Mouse (Mus musculus) stomach, embryonic 16.5 days (tissue): ENCODE data around the gene Rgma. TPM values are rescaled to one million over a fixed set of nuclear protein-coding genes. Genes with fewer than 3 reads are reported as not detected.

Experiments
- ATAC-seq: fragments of 200-750 bp; cut with Nextera tagmentation; 2 replicates; pipeline ENCODE4 v1.8.0; 2017; ENCODE audit warnings: moderate number of reproducible peaks, moderate TSS enrichment; ENCODE audit not compliant: insufficient read depth, low FRiP score
- H3K27ac ChIP-seq: fragments of 300-500 bp; sonication (generic); 2 replicates; pipeline ENCODE4 v1.5.1; 2014; ENCODE audit warnings: low read length
- H3K27me3 ChIP-seq: fragments of 300-500 bp; sonication (generic); 2 replicates; pipeline ENCODE4 v1.6.1; 2014; ENCODE audit warnings: low read length, control low read depth, mixed read lengths; ENCODE audit not compliant: control insufficient read depth, insufficient read depth
- H3K36me3 ChIP-seq: fragments of 300-500 bp; sonication (generic); 2 replicates; pipeline ENCODE4 v1.6.1; 2014; ENCODE audit warnings: low read length; ENCODE audit not compliant: control insufficient read depth, insufficient read depth
- H3K4me1 ChIP-seq: fragments of 300-500 bp; sonication (generic); 2 replicates; pipeline ENCODE4 v1.6.1; 2014; ENCODE audit warnings: low read length, control low read depth, mixed read lengths; ENCODE audit not compliant: control insufficient read depth, insufficient read depth
- H3K4me2 ChIP-seq: fragments of 300-500 bp; sonication (generic); 2 replicates; pipeline ENCODE4 v1.6.1; 2014; ENCODE audit warnings: low read depth, low read length, mixed read lengths
- H3K4me3 ChIP-seq: fragments of 300-500 bp; sonication (generic); replicated peaks from 2 replicates; pipeline ENCODE4 v1.5.1; 2014; ENCODE audit warnings: mild to moderate bottlenecking, low read length
- H3K9ac ChIP-seq: fragments of 300-500 bp; sonication (generic); 2 replicates; pipeline ENCODE4 v1.6.1; 2014; ENCODE audit warnings: low read length
- H3K9me3 ChIP-seq: fragments of 300-500 bp; sonication (generic); replicated peaks from 2 replicates; pipeline ENCODE4 v1.6.1; 2016; ENCODE audit warnings: low read length, control low read depth; ENCODE audit not compliant: control insufficient read depth
- WGBS: fragments of 180-500 bp; shearing (Covaris S2); extraction: QIAGEN DNeasy Blood & Tissue Kit; methylation state at CpG from one replicate; pipeline ENCODE4 v1.1.7; 2014; 5-methylcytosine and 5-hydroxymethylcytosine counted together
- polyA plus RNA-seq: library from polyadenylated mRNA; unstranded; fragments of >200 nt; fragmentation: Nextera tagmentation; extraction: Ambion mirVana; gene quantifications from 2 replicates; pipeline ENCODE4 v1.2.1, GENCODE M21; 2015

Rgma gene
- polyA plus RNA-seq, 1 experiment from 2014 or later: 11.7 TPM

GRCm38 (mm10) chr7:73426752-73427386, 51.6 kb downstream of the Rgma start:
- ATAC-seq: peak; percentile 30; the same call in 1 of the 2 replicates
- no peak overlapping the region for H3K27ac ChIP-seq
- no peaks in the 10 kb centered on the region for H3K9me3 ChIP-seq

GRCm38 (mm10) chr7:73427794-73428193, 52.5 kb downstream of the Rgma start:
- Histone ChIP-seq H3K9ac (no peak overlapping the region), H3K9me3 (no peaks in the 10 kb centered on the region), H3K4me1 (no peaks in the 10 kb centered on the region), H3K4me3 (no peak overlapping the region), H3K36me3 (peaks cover 16% of the 10 kb centered on the region), H3K27me3 (no peaks in the 10 kb centered on the region), H3K4me2 (no peak overlapping the region), H3K27ac (no peak overlapping the region)
- 93% methylated on average over 6 of the region's 6 CpGs for WGBS
- no peak for ATAC-seq

More at GRCm38 (mm10) chr7:73426752-73427386, 51.6 kb downstream of the Rgma start:
- no peaks in the 10 kb centered on the region for H3K27me3 ChIP-seq
- H3K4me3 ChIP-seq: no peak overlapping the region
- no peak overlapping the region for H3K9ac ChIP-seq
- peaks cover 5% of the 10 kb centered on the region; the same call in 1 of the 2 replicates for H3K4me1 ChIP-seq
- no peak overlapping the region for H3K4me2 ChIP-seq
- peaks cover 16% of the 10 kb centered on the region for H3K36me3 ChIP-seq
- 70% methylated on average over 8 of the region's 8 CpGs for WGBS

- Histone ChIP-seq H3K9me3 (no peaks in the 10 kb centered on the region), H3K4me2 (no peak overlapping the region), H3K4me1 (no peaks in the 10 kb centered on the region), H3K36me3 (peaks cover 22% of the 10 kb centered on the region), H3K27me3 (no peaks in the 10 kb centered on the region), H3K4me3 (no peak overlapping the region), H3K27ac (no peak overlapping the region), H3K9ac (no peak overlapping the region)
- 83% methylated on average over 3 of the region's 3 CpGs for WGBS
- ATAC-seq: no peak
These were observed 53.2 kb downstream of the Rgma start for GRCm38 (mm10) chr7:73428525-73428924.

GRCm38 (mm10) chr7:73433637-73434335, 58.5 kb downstream of the Rgma start:
- Histone ChIP-seq H3K9me3 (no peaks in the 10 kb centered on the region), H3K4me3 (no peak overlapping the region), H3K4me2 (no peak overlapping the region), H3K9ac (no peak overlapping the region), H3K36me3 (peaks cover 46% of the 10 kb centered on the region), H3K27me3 (no peaks in the 10 kb centered on the region), H3K27ac (no peak overlapping the region), H3K4me1 (no peaks in the 10 kb centered on the region)
- no peak for ATAC-seq
- WGBS: 84% methylated on average over 6 of the region's 6 CpGs

- no peak for ATAC-seq
- WGBS: 91% methylated on average over 2 of the region's 2 CpGs
- H3K4me3 ChIP-seq: no peak overlapping the region
- H3K4me2 ChIP-seq: no peak overlapping the region
- no peaks in the 10 kb centered on the region for H3K4me1 ChIP-seq
- H3K36me3 ChIP-seq: peaks cover 46% of the 10 kb centered on the region
- H3K27me3 ChIP-seq: no peaks in the 10 kb centered on the region
- no peak overlapping the region for H3K27ac ChIP-seq
- no peak overlapping the region for H3K9ac ChIP-seq
- no peaks in the 10 kb centered on the region for H3K9me3 ChIP-seq
These were observed 59.0 kb downstream of the Rgma start for GRCm38 (mm10) chr7:73434336-73434677.

GRCm38 (mm10) chr7:73435685-73436084, 60.4 kb downstream of the Rgma start:
- no peak overlapping the region for H3K4me3 ChIP-seq
- H3K36me3 ChIP-seq: peaks cover 52% of the 10 kb centered on the region
- no peaks in the 10 kb centered on the region for H3K4me1 ChIP-seq
- ATAC-seq: no peak
- 79% methylated on average over 12 of the region's 12 CpGs for WGBS
- H3K9ac ChIP-seq: no peak overlapping the region
- no peaks in the 10 kb centered on the region for H3K27me3 ChIP-seq
- H3K9me3 ChIP-seq: no peaks in the 10 kb centered on the region
- H3K4me2 ChIP-seq: no peak overlapping the region
- no peak overlapping the region for H3K27ac ChIP-seq

GRCm38 (mm10) chr7:73441802-73442201, 66.5 kb downstream of the Rgma start:
- Histone ChIP-seq H3K9ac (no peak overlapping the region), H3K27ac (no peak overlapping the region), H3K4me3 (no peak overlapping the region), H3K9me3 (no peaks in the 10 kb centered on the region), H3K36me3 (peaks cover 73% of the 10 kb centered on the region), H3K4me1 (no peaks in the 10 kb centered on the region), H3K27me3 (no peaks in the 10 kb centered on the region), H3K4me2 (no peak overlapping the region)
- 94% methylated on average over 3 of the region's 3 CpGs for whole genome bisulfite sequencing
- ATAC-seq: no peak

GRCm38 (mm10) chr7:73442246-73442645, 66.9 kb downstream of the Rgma start:
- 86% methylated on average over 4 of the region's 4 CpGs for WGBS
- ATAC-seq: no peak

GRCm38 (mm10) chr7:73451594-73451993, 76.3 kb downstream of the Rgma start:
- Histone ChIP-seq H3K9ac (no peak overlapping the region), H3K36me3 (peaks cover 58% of the 10 kb centered on the region), H3K27ac (no peak overlapping the region), H3K4me3 (no peak overlapping the region), H3K4me1 (no peaks in the 10 kb centered on the region), H3K27me3 (no peaks in the 10 kb centered on the region), H3K9me3 (no peaks in the 10 kb centered on the region), H3K4me2 (no peak overlapping the region)
- ATAC-seq: no peak
- 89% methylated on average over 4 of the region's 4 CpGs for WGBS

More at GRCm38 (mm10) chr7:73442246-73442645, 66.9 kb downstream of the Rgma start:
- Histone ChIP-seq H3K9me3 (no peaks in the 10 kb centered on the region), H3K27me3 (no peaks in the 10 kb centered on the region), H3K9ac (no peak overlapping the region), H3K4me1 (no peaks in the 10 kb centered on the region), H3K4me2 (no peak overlapping the region), H3K27ac (no peak overlapping the region), H3K4me3 (no peak overlapping the region), H3K36me3 (peaks cover 73% of the 10 kb centered on the region)
